Mouse (Mus musculus) embryonic facial prominence, embryonic 10.5 days (tissue): Measurements from ENCODE around the gene Tmie. TPM values are rescaled to one million over a fixed set of nuclear protein-coding genes. Genes with fewer than 3 reads are reported as not detected.
A peak's percentile ranks its signal among the peaks of the same experiment; 100 is the strongest.

Source experiments
- DNase-seq: peaks from one replicate; pipeline ENCODE4 v3.0.0-alpha.2; 2017; ENCODE audit warnings: low spot score
- H3K27ac ChIP-seq: fragments of 300-500 bp; sonication (generic); replicated peaks from 2 replicates; pipeline ENCODE4 v1.5.1; 2016; ENCODE audit warnings: mild to moderate bottlenecking
- H3K27me3 ChIP-seq: fragments of 300-500 bp; sonication (generic); replicated peaks from 2 replicates; pipeline ENCODE4 v1.6.1; 2016; ENCODE audit warnings: low read depth, mild to moderate bottlenecking; ENCODE audit not compliant: poor library complexity, severe bottlenecking
- H3K36me3 ChIP-seq: fragments of 300-500 bp; sonication (generic); replicated peaks from 2 replicates; pipeline ENCODE4 v1.6.1; 2016; ENCODE audit warnings: mild to moderate bottlenecking, moderate library complexity
- H3K4me1 ChIP-seq: fragments of 300-500 bp; sonication (generic); 2 replicates; pipeline ENCODE4 v1.6.1; 2016
- H3K4me3 ChIP-seq: fragments of 300-500 bp; sonication (generic); 2 replicates; pipeline ENCODE4 v1.5.1; 2016; ENCODE audit warnings: mild to moderate bottlenecking, moderate library complexity
- H3K9me3 ChIP-seq: fragments of 300-500 bp; sonication (generic); 2 replicates; pipeline ENCODE4 v1.6.1; 2016; ENCODE audit warnings: mild to moderate bottlenecking
- WGBS: fragments of 180-500 bp; shearing (Covaris S2); methylation state at CpG from one replicate; pipeline ENCODE4 v1.1.7; 2016; 5-methylcytosine and 5-hydroxymethylcytosine counted together
- polyA plus RNA-seq: library from polyadenylated mRNA; unstranded; fragments of >200 nt; fragmentation: Nextera tagmentation; extraction: Ambion mirVana; gene quantifications from 2 replicates; pipeline ENCODE4 v1.2.1, GENCODE M21; 2016

The Tmie gene
- polyA plus RNA-seq, 1 experiment from 2014 or later = 0.60 TPM

DNA sequence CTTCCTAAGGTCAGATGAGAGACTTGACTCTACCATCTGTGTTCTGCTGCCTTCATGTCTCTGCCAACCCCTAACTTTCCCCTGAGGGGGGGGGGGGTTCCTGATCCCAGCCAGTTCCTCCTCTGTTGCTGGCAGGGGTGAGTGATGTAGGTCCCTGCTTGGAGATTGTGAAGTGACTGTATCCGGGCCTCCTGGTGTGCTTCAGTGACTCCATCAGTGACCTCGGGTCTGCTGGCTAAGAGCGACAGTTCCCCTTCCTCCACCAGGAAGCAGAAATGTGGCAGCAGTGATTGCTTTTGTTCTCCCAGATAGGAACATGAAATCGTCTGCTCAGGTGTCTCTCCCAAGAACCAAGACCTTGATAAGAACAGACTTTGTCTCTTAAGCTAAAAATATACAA is 23.0 kb downstream of the Tmie start:
- no peak for DNase-seq
- H3K27me3 ChIP-seq = peaks cover 48% of the 10 kb centered on the region
- 64% methylated on average over 4 of the region's 4 CpGs for WGBS

GRCm38 (mm10) chr9:110855903-110856302 is 24.0 kb downstream of the Tmie start:
- peaks cover 17% of the 10 kb centered on the region for H3K4me1 ChIP-seq
- WGBS = 80% methylated on average over 7 of the region's 7 CpGs

More for the DNA sequence above, 23.0 kb downstream of the Tmie start:
- Histone ChIP-seq H3K27ac (no peak overlapping the region), H3K4me1 (peaks cover 17% of the 10 kb centered on the region), H3K36me3 (no peaks in the 10 kb centered on the region), H3K4me3 (no peak overlapping the region), H3K9me3 (no peaks in the 10 kb centered on the region)

GRCm38 (mm10) chr9:110849162-110849561 is 30.8 kb downstream of the Tmie start:
- no peaks in the 10 kb centered on the region for H3K36me3 ChIP-seq
- DNase-seq = no peak

More at GRCm38 (mm10) chr9:110855903-110856302, 24.0 kb downstream of the Tmie start:
- no peaks in the 10 kb centered on the region for H3K9me3 ChIP-seq
- peaks cover 47% of the 10 kb centered on the region for H3K27me3 ChIP-seq
- no peak for DNase-seq
- H3K36me3 ChIP-seq = no peaks in the 10 kb centered on the region
- no peak overlapping the region for H3K27ac ChIP-seq
- no peak overlapping the region for H3K4me3 ChIP-seq

GRCm38 (mm10) chr9:110844206-110844605 is 35.7 kb downstream of the Tmie start, which contains the start of gene Prss46:
Gene Prss46 (plus strand): TSS chr9:110844506.
- DNase-seq = no peak
- Histone ChIP-seq H3K4me3 (no peak within 1 kb of the TSS), H3K36me3 (no peaks in the 10 kb centered on the region), H3K9me3 (no peaks in the 10 kb centered on the region), H3K4me1 (no peaks in the 10 kb centered on the region; the same call in 1 of the 2 replicates), H3K27ac (no peak within 1 kb of the TSS), H3K27me3 (no peaks in the 10 kb centered on the region)
- WGBS = 84% methylated on average over 10 of the region's 10 CpGs

More at GRCm38 (mm10) chr9:110849162-110849561, 30.8 kb downstream of the Tmie start:
- Histone ChIP-seq H3K4me1 (peaks cover 2% of the 10 kb centered on the region; the same call in 1 of the 2 replicates), H3K27me3 (no peaks in the 10 kb centered on the region), H3K4me3 (no peak overlapping the region), H3K9me3 (no peaks in the 10 kb centered on the region), H3K27ac (no peak overlapping the region)
- 87% methylated on average over 7 of the region's 7 CpGs for WGBS

- DNase-seq = no peak
- Histone ChIP-seq H3K36me3 (no peaks in the 10 kb centered on the region), H3K4me1 (no peaks in the 10 kb centered on the region), H3K4me3 (no peak overlapping the region), H3K27ac (no peak overlapping the region), H3K9me3 (no peaks in the 10 kb centered on the region), H3K27me3 (no peaks in the 10 kb centered on the region)
- 88% methylated on average over 2 of the region's 2 CpGs for WGBS
Measured at GRCm38 (mm10) chr9:110841438-110841837, 38.5 kb downstream of the Tmie start.

- no peak overlapping the region for H3K4me3 ChIP-seq
- H3K4me1 ChIP-seq = 0 out of 2 replicates have a peak, but pooled peaks cover 3% of the 10 kb centered on the region
- no peaks in the 10 kb centered on the region for H3K36me3 ChIP-seq
- no peak overlapping the region for H3K27ac ChIP-seq
- DNase-seq = no peak
- 84% methylated on average over 6 of the region's 6 CpGs for WGBS
- no peaks in the 10 kb centered on the region for H3K9me3 ChIP-seq
- no peaks in the 10 kb centered on the region for H3K27me3 ChIP-seq
Measured at GRCm38 (mm10) chr9:110840905-110841304, 39.0 kb downstream of the Tmie start.

- H3K27me3 ChIP-seq = 0 out of 2 replicates have a peak, but pooled peaks cover 8% of the 10 kb centered on the region
- DNase-seq = no peak
- H3K36me3 ChIP-seq = no peaks in the 10 kb centered on the region
- peaks cover 8% of the 10 kb centered on the region; the same call in 1 of the 2 replicates for H3K4me1 ChIP-seq
- H3K9me3 ChIP-seq = no peaks in the 10 kb centered on the region
- H3K4me3 ChIP-seq = no peak overlapping the region
- H3K27ac ChIP-seq = no peak overlapping the region
- 52% methylated on average over 2 of the region's 2 CpGs for WGBS
Measured at GRCm38 (mm10) chr9:110836112-110836511, 43.8 kb downstream of the Tmie start.

DNA sequence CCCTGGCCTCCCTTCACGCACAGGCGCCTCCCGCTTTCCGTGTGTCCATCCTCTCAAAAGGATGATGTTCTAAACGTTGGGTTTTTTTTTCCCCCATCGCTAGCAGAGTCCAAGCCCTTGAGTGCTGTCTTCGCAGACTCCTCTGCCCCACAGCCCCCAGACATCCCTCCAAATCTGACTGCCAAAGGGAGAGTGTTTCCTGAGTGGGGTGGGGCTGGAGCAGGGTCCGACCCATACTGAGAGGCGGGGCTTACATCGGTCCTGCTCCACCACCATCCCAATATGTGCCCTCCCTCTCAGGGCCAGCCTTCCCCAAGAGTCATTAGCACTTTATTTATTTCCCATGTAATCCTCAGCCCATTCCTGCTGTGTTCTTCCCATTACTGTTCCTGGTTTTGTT is 45.0 kb downstream of the Tmie start:
- Histone ChIP-seq H3K27ac (no peak overlapping the region), H3K36me3 (no peaks in the 10 kb centered on the region), H3K9me3 (no peaks in the 10 kb centered on the region), H3K27me3 (0 out of 2 replicates have a peak, but pooled peaks cover 8% of the 10 kb centered on the region), H3K4me3 (no peak overlapping the region), H3K4me1 (peaks cover 8% of the 10 kb centered on the region; the same call in 1 of the 2 replicates)
- DNase-seq = no peak
- 35% methylated on average over 10 of the region's 10 CpGs for WGBS

- Histone ChIP-seq H3K4me1 (peaks cover 8% of the 10 kb centered on the region; the same call in 1 of the 2 replicates), H3K9me3 (no peaks in the 10 kb centered on the region), H3K36me3 (no peaks in the 10 kb centered on the region), H3K27ac (no peak within 1 kb of the TSS), H3K27me3 (0 out of 2 replicates have a peak, but pooled peaks cover 8% of the 10 kb centered on the region), H3K4me3 (no peak within 1 kb of the TSS)
- 77% methylated on average over 19 of the region's 19 CpGs for WGBS
- no peak for DNase-seq
Measured at GRCm38 (mm10) chr9:110834411-110834810, 45.5 kb downstream of the Tmie start, which contains the start of gene Prss45. Gene Prss45 (plus strand): TSS chr9:110834588.

DNA sequence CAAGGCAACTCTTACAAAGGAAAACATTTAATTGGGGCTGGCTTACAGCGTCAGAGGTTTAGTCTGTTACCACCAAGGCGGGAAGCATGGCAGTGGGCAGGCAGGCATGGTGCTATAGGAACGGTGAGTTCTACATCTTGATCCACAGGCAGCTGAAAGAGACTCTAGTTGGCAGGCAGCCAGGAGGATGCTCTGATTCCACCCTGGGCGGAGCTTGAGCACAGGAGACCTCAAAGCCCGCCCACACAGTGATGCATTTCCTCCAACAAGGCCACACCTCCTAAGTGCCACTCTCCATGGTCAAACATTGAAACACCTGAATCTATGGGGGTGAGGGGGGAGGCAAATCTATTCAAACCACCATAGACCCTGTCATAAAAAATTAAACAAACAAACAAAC is 46.9 kb downstream of the Tmie start:
- Histone ChIP-seq H3K4me1 (peaks cover 8% of the 10 kb centered on the region; the same call in 1 of the 2 replicates), H3K27me3 (0 out of 2 replicates have a peak, but pooled peaks cover 8% of the 10 kb centered on the region), H3K27ac (no peak overlapping the region), H3K36me3 (no peaks in the 10 kb centered on the region), H3K9me3 (no peaks in the 10 kb centered on the region), H3K4me3 (no peak overlapping the region)
- WGBS = 87% methylated on average over 5 of the region's 5 CpGs
- peak; percentile 23 for DNase-seq

GRCm38 (mm10) chr9:110826390-110826789 is 53.5 kb downstream of the Tmie start, which contains the start of gene Prss43:
Gene Prss43 (plus strand): TSS chr9:110826690.
- Histone ChIP-seq H3K9me3 (no peaks in the 10 kb centered on the region), H3K27me3 (peaks cover 7% of the 10 kb centered on the region; the same call in 1 of the 2 replicates), H3K27ac (no peak within 1 kb of the TSS), H3K36me3 (no peaks in the 10 kb centered on the region), H3K4me1 (no peaks in the 10 kb centered on the region), H3K4me3 (no peak within 1 kb of the TSS)
- WGBS = 86% methylated on average over 3 of the region's 3 CpGs
- DNase-seq = no peak

DNA sequence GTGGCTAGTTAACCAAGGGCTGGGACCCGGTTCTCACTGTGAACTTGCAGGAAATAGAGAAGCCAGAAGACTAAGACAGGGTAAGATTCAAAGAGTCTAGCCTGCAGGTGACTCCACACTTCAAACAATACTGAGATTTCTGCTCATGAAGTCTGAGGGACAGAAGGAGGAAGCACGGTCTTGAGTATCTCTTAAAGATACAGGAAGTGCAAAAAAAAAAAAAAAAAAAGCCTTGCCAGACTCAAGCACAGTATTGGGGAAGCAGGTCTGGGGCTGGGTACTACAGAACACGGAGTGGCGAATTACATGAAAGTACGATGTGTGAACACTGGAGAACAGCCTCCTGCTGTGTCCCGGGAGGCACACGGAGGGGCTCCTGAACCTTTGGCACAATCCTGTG is 54.1 kb downstream of the Tmie start:
- DNase-seq = no peak
- Histone ChIP-seq H3K27ac (no peak overlapping the region), H3K36me3 (no peaks in the 10 kb centered on the region), H3K4me1 (no peaks in the 10 kb centered on the region), H3K4me3 (no peak overlapping the region), H3K27me3 (peaks cover 7% of the 10 kb centered on the region; the same call in 1 of the 2 replicates), H3K9me3 (no peaks in the 10 kb centered on the region)
- WGBS = 80% methylated on average over 7 of the region's 7 CpGs

- Histone ChIP-seq H3K9me3 (no peaks in the 10 kb centered on the region), H3K36me3 (no peaks in the 10 kb centered on the region), H3K4me1 (no peaks in the 10 kb centered on the region), H3K27me3 (peaks cover 7% of the 10 kb centered on the region; the same call in 1 of the 2 replicates), H3K4me3 (no peak overlapping the region), H3K27ac (no peak overlapping the region)
- no peak for DNase-seq
- WGBS = 79% methylated on average over 4 of the region's 4 CpGs
Measured at GRCm38 (mm10) chr9:110825426-110825825, 54.5 kb downstream of the Tmie start.
